Mouse (Mus musculus): Measurements from ENCODE around the gene Afap1l2.

DNA sequence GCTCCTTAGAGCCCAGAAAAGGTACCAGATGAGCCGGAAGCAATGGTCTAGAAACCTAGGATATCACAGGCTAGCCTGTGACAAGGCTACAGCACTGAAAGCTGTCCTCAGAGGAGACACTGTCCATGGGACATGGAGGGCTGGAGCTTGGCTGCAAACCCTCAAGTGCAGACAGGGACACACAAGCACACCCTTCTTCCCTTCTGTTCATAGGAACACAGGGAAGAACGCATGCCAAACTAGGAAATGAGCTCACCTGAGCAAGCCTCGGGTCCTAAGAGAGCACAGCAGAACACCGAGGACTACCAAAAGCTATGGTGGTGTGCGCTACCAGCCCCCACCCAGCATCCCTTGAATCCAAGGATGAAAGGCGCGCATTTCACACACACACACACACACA is 44.0 kb upstream of the Afap1l2 start:
- TF ChIP-seq CTCF (IDR thresholded peaks at IDR 0.05; ENCODE audit: extremely low read depth, insufficient read depth, insufficient read length, insufficient replicate concordance) = no peak
- TF ChIP-seq POLR2A (IDR thresholded peaks at IDR 0.05; ENCODE audit: low read depth, low read length) = no peak
